Mouse (Mus musculus) liver, embryonic 11.5 days (tissue): ENCODE data around the gene Secisbp2. TPM values are rescaled to one million over a fixed set of nuclear protein-coding genes. Genes with fewer than 3 reads are reported as not detected.
"Not testable (repeated sequence)": the region's sequence is repeated elsewhere in the genome, so short reads cannot be mapped to it uniquely, and the experiment has no call there.

Experiments used
- ATAC-seq: fragments of 200-750 bp; cut with Nextera tagmentation; replicated peaks from 2 replicates; pipeline ENCODE4 v1.8.0; 2017; ENCODE audit warnings: moderate number of reproducible peaks, mild to moderate bottlenecking, moderate TSS enrichment, moderate library complexity; ENCODE audit not compliant: low FRiP score
- DNase-seq: peaks from one replicate; pipeline ENCODE4 v3.0.0-alpha.2; 2017; ENCODE audit warnings: low spot score
- H3K27ac ChIP-seq: fragments of 300-500 bp; sonication (generic); 2 replicates; pipeline ENCODE4 v1.5.1; 2014; ENCODE audit warnings: mild to moderate bottlenecking, low read depth, low read length, control low read depth
- H3K27me3 ChIP-seq: fragments of 300-500 bp; sonication (generic); replicated peaks from 2 replicates; pipeline ENCODE4 v1.6.1; 2014; ENCODE audit warnings: low read length, mixed read lengths; ENCODE audit not compliant: control insufficient read depth, insufficient read depth
- H3K36me3 ChIP-seq: fragments of 300-500 bp; sonication (generic); 2 replicates; pipeline ENCODE4 v1.6.1; 2014; ENCODE audit warnings: mild to moderate bottlenecking, low read length, moderate library complexity, mixed read lengths; ENCODE audit not compliant: control insufficient read depth, insufficient read depth
- H3K4me1 ChIP-seq: fragments of 300-500 bp; sonication (generic); replicated peaks from 2 replicates; pipeline ENCODE4 v1.6.1; 2014; ENCODE audit warnings: low read length, mixed read lengths; ENCODE audit not compliant: control insufficient read depth, insufficient read depth
- H3K4me2 ChIP-seq: fragments of 300-500 bp; sonication (generic); 2 replicates; pipeline ENCODE4 v1.6.1; 2014; ENCODE audit warnings: mild to moderate bottlenecking, control low read depth, moderate library complexity
- H3K4me3 ChIP-seq: fragments of 300-500 bp; sonication (generic); 2 replicates; pipeline ENCODE4 v1.5.1; 2014; ENCODE audit warnings: low read depth, low read length, control low read depth
- H3K9ac ChIP-seq: fragments of 300-500 bp; sonication (generic); 2 replicates; pipeline ENCODE4 v1.6.1; 2014; ENCODE audit warnings: low read depth, low read length, control low read depth
- H3K9me3 ChIP-seq: fragments of 300-500 bp; sonication (generic); 2 replicates; pipeline ENCODE4 v1.6.1; 2016; ENCODE audit warnings: low read length, inconsistent platforms, mixed read lengths; ENCODE audit not compliant: control insufficient read depth
- WGBS: fragments of 180-500 bp; shearing (Covaris S2); extraction: QIAGEN DNeasy Blood & Tissue Kit; methylation state at CpG from one replicate; pipeline ENCODE4 v1.1.7; 2014; 5-methylcytosine and 5-hydroxymethylcytosine counted together
- polyA plus RNA-seq: library from polyadenylated mRNA; unstranded; fragments of >200 nt; fragmentation: Nextera tagmentation; extraction: Ambion mirVana; gene quantifications from 2 replicates; pipeline ENCODE4 v1.2.1, GENCODE M21; 2014

Secisbp2 gene
- polyA plus RNA-seq, 1 experiment from 2014 or later, result 36.1 TPM

GRCm38 (mm10) chr13:51658094-51658493 is 6.6 kb downstream of the Secisbp2 start:
- no peaks in the 10 kb centered on the region for H3K9me3 ChIP-seq
- DNase-seq, result no peak
- H3K4me2 ChIP-seq, result no peak overlapping the region
- H3K36me3 ChIP-seq, result peaks cover 67% of the 10 kb centered on the region
- WGBS, result 80% methylated on average over 3 of the region's 3 CpGs
- no peak overlapping the region for H3K4me3 ChIP-seq
- H3K9ac ChIP-seq, result no peak overlapping the region
- no peak overlapping the region for H3K27ac ChIP-seq
- no peaks in the 10 kb centered on the region; the same call in 1 of the 2 replicates for H3K4me1 ChIP-seq
- H3K27me3 ChIP-seq, result no peaks in the 10 kb centered on the region
- ATAC-seq, result no peak

- no peak for DNase-seq
- H3K36me3 ChIP-seq, result peaks cover 64% of the 10 kb centered on the region
- H3K9ac ChIP-seq, result no peak overlapping the region
- ATAC-seq, result no peak
- H3K4me2 ChIP-seq, result no peak overlapping the region
- no peaks in the 10 kb centered on the region for H3K9me3 ChIP-seq
- 94% methylated on average over 7 of the region's 7 CpGs for WGBS
- H3K27me3 ChIP-seq, result no peaks in the 10 kb centered on the region
- H3K4me3 ChIP-seq, result no peak overlapping the region
- H3K27ac ChIP-seq, result no peak overlapping the region
- H3K4me1 ChIP-seq, result no peaks in the 10 kb centered on the region
These were observed 8.1 kb downstream of the Secisbp2 start for GRCm38 (mm10) chr13:51659573-51659972.

- H3K27me3 ChIP-seq, result no peaks in the 10 kb centered on the region
- WGBS, result 87% methylated on average over 2 of the region's 2 CpGs
- H3K4me3 ChIP-seq, result no peak overlapping the region
- ATAC-seq, result no peak
- H3K9ac ChIP-seq, result no peak overlapping the region
- peaks cover 50% of the 10 kb centered on the region for H3K36me3 ChIP-seq
- H3K9me3 ChIP-seq, result no peaks in the 10 kb centered on the region
- DNase-seq, result no peak
- no peak overlapping the region for H3K4me2 ChIP-seq
- no peaks in the 10 kb centered on the region for H3K4me1 ChIP-seq
- H3K27ac ChIP-seq, result no peak overlapping the region
These were observed 12.1 kb downstream of the Secisbp2 start for GRCm38 (mm10) chr13:51663561-51663960.

- not testable (repeated sequence) for H3K4me1 ChIP-seq, H3K27me3 ChIP-seq, DNase-seq, H3K4me2 ChIP-seq, H3K9ac ChIP-seq, H3K27ac ChIP-seq, H3K9me3 ChIP-seq, ATAC-seq, H3K4me3 ChIP-seq
- 83% methylated on average over 12 of the region's 12 CpGs for WGBS
- peaks cover 34% of the 10 kb centered on the region for H3K36me3 ChIP-seq
These were observed 16.7 kb downstream of the Secisbp2 start for GRCm38 (mm10) chr13:51668195-51668594.

- Histone ChIP-seq H3K4me2 (no peak overlapping the region), H3K9me3 (no peaks in the 10 kb centered on the region), H3K27me3 (no peaks in the 10 kb centered on the region), H3K9ac (no peak overlapping the region), H3K27ac (no peak overlapping the region), H3K4me3 (no peak overlapping the region), H3K36me3 (peaks cover 56% of the 10 kb centered on the region), H3K4me1 (peaks cover 27% of the 10 kb centered on the region)
- ATAC-seq (no peak), DNase-seq (no peak)
- WGBS, result 81% methylated on average over 4 of the region's 4 CpGs
These were observed 25.1 kb downstream of the Secisbp2 start for GRCm38 (mm10) chr13:51676641-51677040.

GRCm38 (mm10) chr13:51677041-51677440 is 25.5 kb downstream of the Secisbp2 start:
- H3K9ac ChIP-seq, result no peak overlapping the region
- no peak overlapping the region; the same call in 1 of the 2 replicates for H3K4me2 ChIP-seq
- H3K27me3 ChIP-seq, result no peaks in the 10 kb centered on the region
- peak overlapping the region; percentile 55; the same call in 1 of the 2 replicates for H3K27ac ChIP-seq
- ATAC-seq, result no peak
- 86% methylated on average over 12 of the region's 12 CpGs for WGBS
- no peaks in the 10 kb centered on the region for H3K9me3 ChIP-seq
- H3K4me3 ChIP-seq, result no peak overlapping the region
- H3K36me3 ChIP-seq, result peaks cover 58% of the 10 kb centered on the region
- DNase-seq, result no peak
- peaks cover 27% of the 10 kb centered on the region for H3K4me1 ChIP-seq

GRCm38 (mm10) chr13:51677630-51678185 is 26.2 kb downstream of the Secisbp2 start:
- H3K4me3 ChIP-seq, result no peak overlapping the region
- peak overlapping the region; percentile 55; the same call in 1 of the 2 replicates for H3K27ac ChIP-seq
- peaks cover 63% of the 10 kb centered on the region for H3K36me3 ChIP-seq
- 69% methylated on average over 7 of the region's 7 CpGs for WGBS
- peaks cover 27% of the 10 kb centered on the region for H3K4me1 ChIP-seq
- no peaks in the 10 kb centered on the region for H3K9me3 ChIP-seq
- H3K27me3 ChIP-seq, result no peaks in the 10 kb centered on the region
- H3K9ac ChIP-seq, result peak overlapping the region; percentile 48
- ATAC-seq (peak; percentile 94), DNase-seq (peak; percentile 41)
- peak overlapping the region; percentile 38 for H3K4me2 ChIP-seq

GRCm38 (mm10) chr13:51678687-51679086 is 27.2 kb downstream of the Secisbp2 start:
- 95% methylated on average over 6 of the region's 6 CpGs for WGBS

GRCm38 (mm10) chr13:51679332-51679731 is 27.8 kb downstream of the Secisbp2 start:
- ATAC-seq (peak; percentile 53), DNase-seq (no peak)
- peaks cover 27% of the 10 kb centered on the region for H3K4me1 ChIP-seq
- WGBS, result 64% methylated on average over 4 of the region's 4 CpGs
- H3K27me3 ChIP-seq, result no peaks in the 10 kb centered on the region
- no peak overlapping the region for H3K4me3 ChIP-seq
- no peaks in the 10 kb centered on the region for H3K9me3 ChIP-seq
- H3K9ac ChIP-seq, result no peak overlapping the region
- H3K36me3 ChIP-seq, result peaks cover 66% of the 10 kb centered on the region
- no peak overlapping the region for H3K27ac ChIP-seq
- no peak overlapping the region for H3K4me2 ChIP-seq

More at GRCm38 (mm10) chr13:51678687-51679086, 27.2 kb downstream of the Secisbp2 start:
- ATAC-seq (no peak), DNase-seq (no peak)
- H3K9ac ChIP-seq, result no peak overlapping the region
- H3K4me1 ChIP-seq, result peaks cover 27% of the 10 kb centered on the region
- H3K27me3 ChIP-seq, result no peaks in the 10 kb centered on the region
- H3K4me2 ChIP-seq, result no peak overlapping the region
- H3K27ac ChIP-seq, result no peak overlapping the region
- H3K36me3 ChIP-seq, result peaks cover 68% of the 10 kb centered on the region
- no peak overlapping the region for H3K4me3 ChIP-seq
- no peaks in the 10 kb centered on the region for H3K9me3 ChIP-seq
